Mouse (Mus musculus) bone marrow macrophage, adult 2 months (primary cell): Measurements from ENCODE around the gene A830031A19Rik.

ENCODE experiments used
- CTCF ChIP-seq: IDR thresholded peaks from 2 replicates; pipeline ENCODE4 v1.5.1; 2012; ENCODE audit warnings: low read depth, mild to moderate bottlenecking, low read length, moderate library complexity
- POLR2A ChIP-seq: IDR thresholded peaks from 2 replicates; pipeline ENCODE4 v1.6.1; 2012; ENCODE audit warnings: mild to moderate bottlenecking, low read depth, low read length, borderline replicate concordance

DNA sequence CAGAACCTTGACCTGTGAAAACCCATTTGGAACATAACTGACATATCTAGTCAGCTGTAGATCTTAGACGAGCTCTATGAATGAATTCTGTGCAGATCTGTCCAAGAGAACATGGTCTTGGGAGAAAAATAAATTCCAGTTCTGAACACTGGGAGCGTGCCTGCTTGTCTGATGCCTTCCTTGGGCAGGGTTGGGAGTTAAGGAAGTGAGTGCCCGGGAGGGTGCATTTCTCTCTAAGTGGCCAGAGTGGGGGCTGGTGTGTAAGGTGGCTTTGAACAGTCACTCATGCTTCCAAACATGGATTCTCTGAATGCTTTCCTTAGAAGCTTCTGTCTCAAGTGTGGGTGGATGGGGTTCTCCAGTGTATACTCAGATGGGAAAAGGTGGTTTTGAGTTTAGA lies 34.1 kb upstream of the A830031A19Rik start:
- TF ChIP-seq CTCF (no peak), POLR2A (no peak)
